Mouse (Mus musculus) midbrain, embryonic 10.5 days (tissue): Measurements from ENCODE around the gene Dcst1. TPM values are rescaled to one million over a fixed set of nuclear protein-coding genes. Genes with fewer than 3 reads are reported as not detected.
A peak's percentile ranks its signal among the peaks of the same experiment; 100 is the strongest.

Source experiments
- DNase-seq: peaks from one replicate; pipeline ENCODE4 v3.0.0-alpha.2; 2017; ENCODE audit warnings: low spot score
- H3K27ac ChIP-seq: fragments of 300-500 bp; sonication (generic); replicated peaks from 2 replicates; pipeline ENCODE4 v1.5.1; 2016; ENCODE audit warnings: mild to moderate bottlenecking
- H3K27me3 ChIP-seq: fragments of 300-500 bp; sonication (generic); 2 replicates; pipeline ENCODE4 v1.6.1; 2016; ENCODE audit warnings: low read depth, mild to moderate bottlenecking; ENCODE audit not compliant: poor library complexity, severe bottlenecking
- H3K36me3 ChIP-seq: fragments of 300-500 bp; sonication (generic); 2 replicates; pipeline ENCODE4 v1.6.1; 2016; ENCODE audit warnings: mild to moderate bottlenecking, moderate library complexity
- H3K4me1 ChIP-seq: fragments of 300-500 bp; sonication (generic); 2 replicates; pipeline ENCODE4 v1.6.1; 2016
- H3K4me3 ChIP-seq: fragments of 300-500 bp; sonication (generic); 2 replicates; pipeline ENCODE4 v1.5.1; 2016; ENCODE audit warnings: mild to moderate bottlenecking, moderate library complexity
- H3K9me3 ChIP-seq: fragments of 300-500 bp; sonication (generic); replicated peaks from 2 replicates; pipeline ENCODE4 v1.6.1; 2016; ENCODE audit warnings: mild to moderate bottlenecking
- WGBS: fragments of 180-500 bp; shearing (Covaris S2); methylation state at CpG from one replicate; pipeline ENCODE4 v1.1.7; 2016; 5-methylcytosine and 5-hydroxymethylcytosine counted together
- polyA plus RNA-seq: library from polyadenylated mRNA; unstranded; fragments of >200 nt; fragmentation: Nextera tagmentation; extraction: Ambion mirVana; gene quantifications from 2 replicates; pipeline ENCODE4 v1.2.1, GENCODE M21; 2016

Gene Dcst1
- polyA plus RNA-seq, 1 experiment from 2014 or later, result 0.11 TPM

- Histone ChIP-seq H3K36me3 (no peaks in the 10 kb centered on the region), H3K4me3 (peak overlapping the region; percentile 66), H3K27ac (peak overlapping the region; percentile 56; the same call in 1 of the 2 replicates), H3K4me1 (peaks cover 78% of the 10 kb centered on the region), H3K9me3 (no peaks in the 10 kb centered on the region), H3K27me3 (peaks cover 99% of the 10 kb centered on the region)
- WGBS, result 4% methylated on average over 58 of the region's 58 CpGs
- peak; percentile 66 for DNase-seq
Observed at GRCm38 (mm10) chr3:89319591-89320350, 45.3 kb downstream of the Dcst1 start.

DNA sequence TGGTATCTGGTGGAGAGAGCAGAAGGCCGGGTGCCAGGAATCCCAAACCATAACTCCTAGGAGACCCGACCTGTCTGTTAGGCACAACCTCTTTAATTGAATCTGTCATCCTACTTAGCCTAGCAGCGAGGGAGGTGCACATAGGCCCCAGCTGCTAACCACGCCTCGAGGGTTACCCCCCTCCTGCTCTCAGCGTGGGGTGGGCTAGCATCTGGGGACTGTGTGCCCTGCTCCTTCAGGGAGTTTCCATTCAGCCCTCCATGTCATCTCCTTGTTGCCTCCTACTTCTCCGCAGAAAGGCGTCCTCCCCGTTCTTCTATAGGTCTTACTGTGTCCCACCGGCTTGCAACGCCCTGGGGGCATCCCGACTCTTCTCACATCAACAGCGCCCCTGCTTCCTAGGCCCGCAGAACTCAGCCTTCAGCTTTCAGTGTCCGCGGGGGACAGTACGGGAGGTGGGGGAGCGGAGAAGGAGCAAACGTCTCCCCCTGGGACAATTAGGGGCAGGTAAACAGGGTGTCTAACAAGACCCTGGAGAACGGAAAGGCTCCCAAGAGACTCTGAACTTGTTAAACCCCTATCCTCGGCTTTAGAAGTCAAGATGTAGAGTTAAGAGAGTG lies 46.0 kb downstream of the Dcst1 start:
- WGBS, result 8% methylated on average over 21 of the region's 21 CpGs
- Histone ChIP-seq H3K9me3 (no peaks in the 10 kb centered on the region), H3K27ac (no peak overlapping the region), H3K4me1 (peaks cover 81% of the 10 kb centered on the region), H3K4me3 (peak overlapping the region; percentile 66), H3K27me3 (peaks cover 93% of the 10 kb centered on the region), H3K36me3 (no peaks in the 10 kb centered on the region)
- peak; percentile 45 for DNase-seq

DNA sequence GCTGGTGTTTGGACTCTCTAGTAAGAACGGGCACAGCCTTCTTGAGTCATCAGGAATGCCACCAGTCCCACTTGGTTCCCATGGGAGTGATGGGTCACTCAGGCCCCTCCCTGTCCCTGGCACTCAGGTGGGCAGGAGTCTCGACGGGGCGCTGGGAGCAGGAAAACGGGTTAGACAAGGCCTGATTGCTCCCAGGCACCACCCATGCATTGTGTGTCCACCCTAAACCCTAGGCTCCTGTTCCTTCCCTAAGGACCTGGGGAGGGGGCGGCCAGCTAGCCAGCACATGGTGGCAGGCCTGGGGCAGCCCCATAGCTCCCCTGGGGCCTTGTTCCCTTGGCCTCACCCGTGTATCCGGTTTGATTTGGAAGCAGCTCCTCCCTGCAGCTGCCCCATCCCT lies 46.7 kb downstream of the Dcst1 start:
- no peaks in the 10 kb centered on the region for H3K36me3 ChIP-seq
- H3K27me3 ChIP-seq, result peaks cover 86% of the 10 kb centered on the region
- WGBS, result 77% methylated on average over 8 of the region's 8 CpGs
- H3K9me3 ChIP-seq, result no peaks in the 10 kb centered on the region
- no peak overlapping the region for H3K4me3 ChIP-seq
- H3K4me1 ChIP-seq, result peaks cover 80% of the 10 kb centered on the region
- DNase-seq, result no peak
- no peak overlapping the region for H3K27ac ChIP-seq

DNA sequence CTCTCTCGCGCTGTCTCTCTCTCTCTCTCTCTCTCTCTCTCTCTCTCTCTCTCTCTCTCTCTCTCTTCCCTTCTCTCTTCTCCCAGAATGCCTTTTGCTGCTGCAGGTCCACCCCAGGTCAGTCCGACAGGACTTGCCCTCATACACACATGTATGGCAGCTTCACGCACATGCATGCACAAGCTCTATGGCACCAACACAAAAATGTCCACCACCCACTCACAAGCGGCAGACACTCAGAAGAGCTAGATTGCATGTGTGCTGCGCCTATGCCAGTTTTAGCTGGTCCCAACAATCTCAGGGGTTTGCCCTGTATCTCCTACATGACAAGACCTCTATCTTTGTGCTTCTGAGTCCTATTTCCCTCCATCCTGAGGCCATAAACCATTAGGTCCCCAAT lies 47.8 kb downstream of the Dcst1 start:
- WGBS, result 59% methylated on average over 5 of the region's 6 CpGs
- Histone ChIP-seq H3K4me3 (peak overlapping the region; percentile 57; the same call in 1 of the 2 replicates), H3K9me3 (no peaks in the 10 kb centered on the region), H3K27ac (no peak overlapping the region), H3K4me1 (peaks cover 69% of the 10 kb centered on the region), H3K27me3 (peaks cover 80% of the 10 kb centered on the region), H3K36me3 (no peaks in the 10 kb centered on the region)
- DNase-seq, result no peak

DNA sequence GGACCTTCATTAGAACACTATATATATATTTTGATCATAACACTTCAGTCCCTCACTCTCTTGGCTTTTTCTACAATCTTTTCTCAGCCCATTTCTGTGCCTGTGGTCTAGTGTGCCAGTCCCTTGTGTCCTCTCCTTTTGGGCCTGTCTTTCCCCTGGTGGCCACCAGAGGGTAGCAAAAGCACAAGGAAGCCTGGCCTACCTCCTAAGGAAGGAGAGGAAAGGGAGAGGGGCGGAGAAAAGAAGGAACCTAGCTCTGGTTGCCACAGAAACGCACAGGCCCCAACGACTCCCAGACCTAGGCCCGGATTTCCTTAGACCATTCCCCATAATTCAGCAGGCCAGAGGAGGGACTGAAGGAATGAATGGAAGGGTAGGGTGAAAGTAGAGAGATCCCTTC lies 48.2 kb downstream of the Dcst1 start:
- Histone ChIP-seq H3K4me3 (peak overlapping the region; percentile 57), H3K4me1 (peaks cover 65% of the 10 kb centered on the region), H3K36me3 (no peaks in the 10 kb centered on the region), H3K27ac (no peak overlapping the region), H3K27me3 (peaks cover 76% of the 10 kb centered on the region), H3K9me3 (no peaks in the 10 kb centered on the region)
- DNase-seq, result peak; percentile 88
- 0% methylated on average over 4 of the region's 4 CpGs for WGBS

- Histone ChIP-seq H3K9me3 (peaks cover 3% of the 10 kb centered on the region; the same call in 1 of the 2 replicates), H3K4me3 (peak overlapping the region; percentile 57), H3K27me3 (peaks cover 69% of the 10 kb centered on the region), H3K4me1 (peaks cover 59% of the 10 kb centered on the region), H3K36me3 (no peaks in the 10 kb centered on the region), H3K27ac (peak overlapping the region; percentile 84)
- DNase-seq, result no peak
- 8% methylated on average over 40 of the region's 40 CpGs for WGBS
Observed at GRCm38 (mm10) chr3:89315930-89316831, 48.9 kb downstream of the Dcst1 start.

- DNase-seq, result peak; percentile 89
- Histone ChIP-seq H3K27me3 (peaks cover 61% of the 10 kb centered on the region), H3K9me3 (peaks cover 5% of the 10 kb centered on the region; the same call in 1 of the 2 replicates), H3K4me1 (peaks cover 51% of the 10 kb centered on the region), H3K4me3 (peak overlapping the region; percentile 57), H3K36me3 (no peaks in the 10 kb centered on the region), H3K27ac (peak overlapping the region; percentile 84)
- 6% methylated on average over 26 of the region's 26 CpGs for WGBS
Observed at GRCm38 (mm10) chr3:89315195-89315929, 49.7 kb downstream of the Dcst1 start.

GRCm38 (mm10) chr3:89314791-89315190 lies 50.3 kb downstream of the Dcst1 start:
- 48% methylated on average over 2 of the region's 2 CpGs for WGBS

GRCm38 (mm10) chr3:89314340-89314739 lies 50.7 kb downstream of the Dcst1 start:
- Histone ChIP-seq H3K9me3 (peaks cover 5% of the 10 kb centered on the region; the same call in 1 of the 2 replicates), H3K36me3 (no peaks in the 10 kb centered on the region), H3K27ac (no peak overlapping the region), H3K4me1 (peaks cover 40% of the 10 kb centered on the region), H3K4me3 (no peak overlapping the region), H3K27me3 (peaks cover 51% of the 10 kb centered on the region)
- DNase-seq, result no peak
- 76% methylated on average over 5 of the region's 5 CpGs for WGBS

More at GRCm38 (mm10) chr3:89314791-89315190, 50.3 kb downstream of the Dcst1 start:
- peaks cover 55% of the 10 kb centered on the region for H3K27me3 ChIP-seq
- peaks cover 45% of the 10 kb centered on the region for H3K4me1 ChIP-seq
- H3K9me3 ChIP-seq, result peaks cover 5% of the 10 kb centered on the region; the same call in 1 of the 2 replicates
- H3K4me3 ChIP-seq, result peak overlapping the region; percentile 57
- no peaks in the 10 kb centered on the region for H3K36me3 ChIP-seq
- DNase-seq, result no peak
- H3K27ac ChIP-seq, result peak overlapping the region; percentile 84

DNA sequence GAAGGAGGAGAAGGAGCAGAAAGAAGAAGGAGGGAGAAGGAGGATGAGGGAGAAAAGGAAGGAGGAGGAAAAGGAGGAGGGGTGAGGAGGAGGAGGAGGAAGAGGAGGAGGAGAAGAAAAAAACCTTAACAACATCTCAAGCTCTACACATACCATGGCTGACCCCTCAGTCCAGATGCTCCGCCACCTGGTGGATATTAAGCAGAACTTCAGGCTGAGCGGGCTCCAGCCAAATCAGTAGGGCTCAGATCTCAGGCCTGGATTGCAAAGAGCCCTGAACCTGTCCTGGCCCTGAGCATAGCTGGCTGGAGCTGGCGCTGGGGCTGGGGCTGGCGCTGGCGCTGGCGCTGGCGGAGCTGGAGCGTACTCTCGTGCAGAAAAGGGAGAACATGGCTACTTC lies 57.0 kb downstream of the Dcst1 start:
- H3K27ac ChIP-seq, result peak overlapping the region; percentile 42; the same call in 1 of the 2 replicates
- H3K36me3 ChIP-seq, result no peaks in the 10 kb centered on the region
- no peak overlapping the region for H3K4me3 ChIP-seq
- H3K9me3 ChIP-seq, result peaks cover 5% of the 10 kb centered on the region; the same call in 1 of the 2 replicates
- 4% methylated on average over 9 of the region's 9 CpGs for WGBS
- DNase-seq, result peak; percentile 80
- H3K4me1 ChIP-seq, result peaks cover 18% of the 10 kb centered on the region
- 0 out of 2 replicates have a peak, but pooled peaks cover 5% of the 10 kb centered on the region for H3K27me3 ChIP-seq

DNA sequence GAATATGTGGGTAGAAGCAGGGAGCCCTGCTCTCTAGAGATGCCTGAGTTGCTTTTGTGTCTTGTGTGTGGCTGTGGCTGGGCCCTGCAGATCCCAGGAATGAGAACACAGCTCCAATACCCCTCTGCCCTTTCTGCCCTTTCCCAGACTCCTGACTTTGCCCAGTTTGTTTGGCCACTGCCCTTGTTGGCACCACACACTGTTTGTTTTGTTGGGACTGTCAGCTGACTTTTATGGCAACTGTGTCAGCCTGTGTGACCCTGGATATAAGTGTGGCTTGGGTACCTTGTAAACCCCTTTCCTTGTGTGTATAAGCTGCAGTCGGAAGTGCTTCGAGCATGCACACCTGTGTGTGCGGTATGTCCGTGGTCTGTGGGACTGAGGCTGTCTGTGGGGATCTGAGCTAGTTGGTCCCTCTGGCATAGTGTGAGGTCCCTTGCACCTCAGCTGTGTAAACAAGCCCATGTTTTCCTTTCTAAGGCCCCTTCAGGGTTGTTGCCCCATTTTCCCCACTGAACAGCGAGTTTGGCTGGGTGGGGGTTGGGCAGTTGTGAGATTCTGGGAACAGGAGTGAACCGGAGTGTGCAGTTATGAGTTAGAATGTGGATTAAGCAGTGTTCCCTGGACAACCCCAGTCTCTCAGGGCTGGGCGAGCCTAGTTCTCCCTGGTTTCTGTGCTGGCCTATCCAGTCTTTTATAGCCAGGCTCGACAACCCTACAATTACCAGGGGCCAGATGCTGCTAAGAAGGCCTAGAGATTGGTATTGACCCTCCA lies 59.3 kb downstream of the Dcst1 start:
- H3K4me1 ChIP-seq, result peaks cover 18% of the 10 kb centered on the region
- no peaks in the 10 kb centered on the region for H3K36me3 ChIP-seq
- no peak for DNase-seq
- WGBS, result 68% methylated on average over 8 of the region's 8 CpGs
- 0 out of 2 replicates have a peak overlapping the region, but pooled peaks have one; percentile 43 for H3K27ac ChIP-seq
- H3K9me3 ChIP-seq, result no peaks in the 10 kb centered on the region
- no peaks in the 10 kb centered on the region for H3K27me3 ChIP-seq
- H3K4me3 ChIP-seq, result no peak overlapping the region
